Mouse (Mus musculus) embryonic facial prominence, embryonic 13.5 days (tissue): ENCODE data around the gene Armc12. TPM values are rescaled to one million over a fixed set of nuclear protein-coding genes. Genes with fewer than 3 reads are reported as not detected.

Source experiments
- ATAC-seq: fragments of 200-750 bp; cut with Nextera tagmentation; 2 replicates; pipeline ENCODE4 v1.8.0; 2017; ENCODE audit warnings: low read depth; ENCODE audit not compliant: insufficient number of reproducible peaks, insufficient read depth, low FRiP score, low TSS enrichment
- H3K27ac ChIP-seq: fragments of 300-500 bp; sonication (generic); 2 replicates; pipeline ENCODE4 v1.5.1; 2015; ENCODE audit warnings: moderate library complexity, mild to moderate bottlenecking, inconsistent platforms
- H3K27me3 ChIP-seq: fragments of 300-500 bp; sonication (generic); 2 replicates; pipeline ENCODE4 v1.6.1; 2015; ENCODE audit warnings: mild to moderate bottlenecking, inconsistent platforms
- H3K36me3 ChIP-seq: fragments of 300-500 bp; sonication (generic); 2 replicates; pipeline ENCODE4 v1.6.1; 2015; ENCODE audit warnings: mild to moderate bottlenecking, inconsistent platforms
- H3K4me1 ChIP-seq: fragments of 300-500 bp; sonication (generic); 2 replicates; pipeline ENCODE4 v1.6.1; 2015; ENCODE audit warnings: inconsistent platforms
- H3K4me2 ChIP-seq: fragments of 300-500 bp; sonication (generic); 2 replicates; pipeline ENCODE4 v1.6.1; 2015; ENCODE audit warnings: moderate library complexity, mild to moderate bottlenecking, inconsistent platforms
- H3K4me3 ChIP-seq: fragments of 300-500 bp; sonication (generic); 2 replicates; pipeline ENCODE4 v1.5.1; 2015; ENCODE audit warnings: mild to moderate bottlenecking, inconsistent platforms
- H3K9ac ChIP-seq: fragments of 300-500 bp; sonication (generic); 2 replicates; pipeline ENCODE4 v1.6.1; 2015; ENCODE audit warnings: mild to moderate bottlenecking, inconsistent platforms
- H3K9me3 ChIP-seq: fragments of 300-500 bp; sonication (generic); 2 replicates; pipeline ENCODE4 v1.6.1; 2016; ENCODE audit warnings: inconsistent platforms
- WGBS: fragments of 180-500 bp; shearing (Covaris S2); methylation state at CpG from one replicate; pipeline ENCODE4 v1.1.7; 2015; ENCODE audit warnings: mixed read lengths; 5-methylcytosine and 5-hydroxymethylcytosine counted together
- polyA plus RNA-seq: library from polyadenylated mRNA; unstranded; fragments of >200 nt; fragmentation: Nextera tagmentation; extraction: Ambion mirVana; gene quantifications from 2 replicates; pipeline ENCODE4 v1.2.1, GENCODE M21; 2015

Gene Armc12
- not detected in 2 replicates for polyA plus RNA-seq

DNA sequence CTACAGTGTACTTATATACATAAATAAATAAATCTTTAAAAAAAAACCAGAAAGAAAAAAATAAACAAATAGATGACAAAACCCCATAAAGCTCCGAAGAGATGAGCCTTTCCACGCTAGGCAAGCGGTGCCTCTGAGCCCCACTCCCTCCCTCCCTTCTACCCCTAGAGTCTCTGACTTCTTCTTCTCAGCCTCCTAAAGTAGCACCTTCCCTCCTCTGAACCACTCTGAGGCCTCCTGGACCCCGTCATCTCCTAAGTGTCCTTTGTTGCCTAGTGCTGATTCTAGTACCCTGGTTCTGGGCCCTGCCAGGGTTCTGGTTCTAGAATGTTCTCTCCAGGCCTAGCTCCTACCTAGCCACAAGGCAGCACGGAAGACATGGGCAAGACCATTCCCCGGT lies at the start of gene Armc12:
Armc12 (plus strand) TSS at position 301 of the 400 bp plus-strand sequence.
- peak within 1 kb of the TSS; percentile 34 for H3K4me2 ChIP-seq
- 81% methylated on average over 6 of the region's 6 CpGs for WGBS

GRCm38 (mm10) chr17:28484704-28485445 lies 45.7 kb upstream of the Armc12 start:
- Histone ChIP-seq H3K27me3 (no peaks in the 10 kb centered on the region), H3K27ac (peak overlapping the region; percentile 84; the same call in 1 of the 2 replicates), H3K9ac (peak overlapping the region; percentile 86), H3K4me3 (peak overlapping the region; percentile 89), H3K4me2 (peak overlapping the region; percentile 71), H3K36me3 (no peaks in the 10 kb centered on the region), H3K4me1 (peaks cover 17% of the 10 kb centered on the region), H3K9me3 (no peaks in the 10 kb centered on the region)
- ATAC-seq = no peak
- 5% methylated on average over 30 of the region's 30 CpGs for WGBS

More for the DNA sequence above, at the start of gene Armc12:
- no peak for ATAC-seq
- Histone ChIP-seq H3K4me1 (peaks cover 16% of the 10 kb centered on the region), H3K27ac (no peak within 1 kb of the TSS; the same call in 1 of the 2 replicates), H3K4me3 (no peak within 1 kb of the TSS), H3K36me3 (no peaks in the 10 kb centered on the region), H3K9ac (peak within 1 kb of the TSS; percentile 36; the same call in 1 of the 2 replicates), H3K9me3 (no peaks in the 10 kb centered on the region), H3K27me3 (no peaks in the 10 kb centered on the region)

DNA sequence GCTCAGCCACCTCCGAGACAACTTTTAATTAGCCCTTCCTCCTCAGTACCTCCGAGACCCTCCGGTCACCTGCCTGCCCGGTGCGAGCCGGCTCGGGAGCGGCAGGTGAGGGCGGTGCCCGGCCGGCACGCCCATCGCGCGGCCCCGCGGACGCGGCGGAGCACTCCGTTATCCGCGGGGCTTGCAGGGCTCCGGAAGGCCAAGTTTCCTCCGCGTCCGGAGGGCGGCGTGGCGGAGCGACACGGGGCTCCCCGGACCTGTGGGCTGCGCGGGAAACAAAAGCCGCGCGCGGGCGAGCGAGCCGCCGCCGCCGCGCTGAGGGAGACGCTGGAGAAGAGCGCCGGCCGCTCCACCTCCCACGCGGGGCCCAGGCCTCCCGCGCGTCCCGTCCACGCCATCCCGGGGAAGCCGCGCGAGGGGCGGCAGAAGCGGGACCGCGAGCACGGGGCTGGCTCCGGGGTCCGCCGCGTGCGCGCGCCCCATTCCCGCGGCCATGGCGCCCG lies 45.1 kb upstream of the Armc12 start:
- Histone ChIP-seq H3K4me3 (peak overlapping the region; percentile 89), H3K27ac (peak overlapping the region; percentile 84), H3K9ac (peak overlapping the region; percentile 86), H3K27me3 (no peaks in the 10 kb centered on the region), H3K9me3 (no peaks in the 10 kb centered on the region), H3K4me2 (peak overlapping the region; percentile 71), H3K4me1 (peaks cover 17% of the 10 kb centered on the region), H3K36me3 (no peaks in the 10 kb centered on the region)
- WGBS = under 1% methylated on average over 74 of the region's 77 CpGs
- peak; percentile 23 for ATAC-seq

DNA sequence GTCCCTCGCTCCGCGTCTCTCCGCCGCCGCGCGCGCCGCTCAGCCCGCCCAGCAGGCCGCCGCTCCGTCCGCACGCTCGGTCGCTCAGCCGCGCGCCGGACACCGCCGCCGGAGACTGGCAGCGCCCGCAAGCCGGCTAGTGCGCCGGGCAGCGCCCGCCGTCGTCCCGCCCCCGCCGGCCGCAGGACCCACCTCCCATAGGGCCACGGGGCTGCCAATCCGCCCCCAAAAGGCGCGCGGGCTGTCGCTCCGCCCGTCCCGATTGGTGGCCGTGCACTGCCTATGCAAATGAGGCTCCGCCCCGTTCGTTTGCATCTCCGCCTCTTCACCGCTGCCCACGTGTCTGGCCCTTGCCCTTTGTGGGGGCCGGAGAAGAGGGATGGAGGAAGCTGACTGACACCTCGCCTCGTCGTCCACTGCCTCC lies 44.6 kb upstream of the Armc12 start:
- peak overlapping the region; percentile 86 for H3K9ac ChIP-seq
- no peaks in the 10 kb centered on the region for H3K36me3 ChIP-seq
- under 1% methylated on average over 58 of the region's 58 CpGs for WGBS
- peaks cover 18% of the 10 kb centered on the region for H3K4me1 ChIP-seq
- ATAC-seq = peak; percentile 99
- H3K9me3 ChIP-seq = no peaks in the 10 kb centered on the region
- peak overlapping the region; percentile 71 for H3K4me2 ChIP-seq
- H3K4me3 ChIP-seq = peak overlapping the region; percentile 89
- no peaks in the 10 kb centered on the region for H3K27me3 ChIP-seq
- peak overlapping the region; percentile 84 for H3K27ac ChIP-seq

GRCm38 (mm10) chr17:28486720-28487119 lies 43.9 kb upstream of the Armc12 start:
- no peak overlapping the region for H3K9ac ChIP-seq
- H3K4me3 ChIP-seq = peak overlapping the region; percentile 89; the same call in 1 of the 2 replicates
- no peak overlapping the region for H3K27ac ChIP-seq
- 80% methylated on average over 6 of the region's 6 CpGs for WGBS
- H3K4me2 ChIP-seq = peak overlapping the region; percentile 71; the same call in 1 of the 2 replicates
- ATAC-seq = no peak
- H3K9me3 ChIP-seq = no peaks in the 10 kb centered on the region
- no peaks in the 10 kb centered on the region for H3K27me3 ChIP-seq
- peaks cover 26% of the 10 kb centered on the region for H3K4me1 ChIP-seq
- no peaks in the 10 kb centered on the region for H3K36me3 ChIP-seq

GRCm38 (mm10) chr17:28487584-28488257 lies 42.9 kb upstream of the Armc12 start:
- WGBS = 92% methylated on average over 18 of the region's 18 CpGs
- Histone ChIP-seq H3K9ac (no peak overlapping the region), H3K4me1 (peaks cover 25% of the 10 kb centered on the region), H3K36me3 (no peaks in the 10 kb centered on the region), H3K9me3 (no peaks in the 10 kb centered on the region), H3K27ac (no peak overlapping the region), H3K4me2 (no peak overlapping the region), H3K27me3 (no peaks in the 10 kb centered on the region), H3K4me3 (no peak overlapping the region)
- ATAC-seq = no peak

- H3K4me1 ChIP-seq = peaks cover 24% of the 10 kb centered on the region
- H3K27me3 ChIP-seq = no peaks in the 10 kb centered on the region
- H3K9ac ChIP-seq = no peak overlapping the region
- WGBS = 69% methylated on average over 7 of the region's 7 CpGs
- H3K4me3 ChIP-seq = no peak overlapping the region
- H3K9me3 ChIP-seq = no peaks in the 10 kb centered on the region
- H3K36me3 ChIP-seq = no peaks in the 10 kb centered on the region
- no peak overlapping the region for H3K4me2 ChIP-seq
- H3K27ac ChIP-seq = no peak overlapping the region
- ATAC-seq = no peak
These were observed 42.2 kb upstream of the Armc12 start for GRCm38 (mm10) chr17:28488258-28489013.

DNA sequence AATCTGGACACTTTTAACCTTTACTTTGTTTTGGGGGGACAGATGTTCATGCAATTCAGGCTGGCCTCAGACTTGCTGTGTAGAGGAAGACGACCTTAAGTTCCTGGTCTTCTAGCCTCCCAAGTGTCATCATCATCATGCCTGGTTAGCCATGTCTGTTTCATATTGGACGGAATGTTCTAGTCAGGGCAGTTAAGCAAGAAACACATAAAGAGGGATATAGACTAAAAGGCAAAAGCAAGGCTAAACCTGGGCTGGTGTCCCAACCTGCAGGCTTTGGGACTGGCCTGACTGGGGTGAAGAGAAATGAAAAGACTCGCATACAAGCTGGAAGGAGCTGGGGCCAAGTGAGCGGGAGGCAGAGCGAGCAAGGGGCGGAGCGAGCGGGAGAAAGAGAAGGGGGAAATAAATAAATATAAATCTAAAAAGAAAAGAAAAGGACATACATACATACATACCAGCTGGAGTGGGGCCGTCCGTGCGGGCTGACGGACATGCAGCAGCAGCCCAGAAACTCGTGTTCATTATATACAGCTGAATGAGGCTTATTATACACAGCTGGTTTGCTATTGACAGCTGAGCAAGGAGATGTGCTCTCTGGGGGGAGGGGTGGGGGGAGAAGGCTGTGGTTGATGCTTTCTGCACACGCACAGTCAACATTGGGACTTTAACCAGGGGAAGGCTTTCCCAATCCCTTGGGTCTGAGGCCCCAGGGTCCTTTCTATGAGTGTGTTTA lies 39.4 kb upstream of the Armc12 start:
- Histone ChIP-seq H3K27me3 (no peaks in the 10 kb centered on the region), H3K27ac (no peak overlapping the region), H3K4me1 (peaks cover 13% of the 10 kb centered on the region), H3K9me3 (no peaks in the 10 kb centered on the region), H3K36me3 (no peaks in the 10 kb centered on the region), H3K9ac (no peak overlapping the region), H3K4me3 (no peak overlapping the region), H3K4me2 (peak overlapping the region; percentile 12; the same call in 1 of the 2 replicates)
- WGBS = 58% methylated on average over 14 of the region's 14 CpGs
- ATAC-seq = no peak

GRCm38 (mm10) chr17:28495832-28496231 lies 34.8 kb upstream of the Armc12 start:
- Histone ChIP-seq H3K27ac (no peak overlapping the region), H3K4me1 (peaks cover 10% of the 10 kb centered on the region; the same call in 1 of the 2 replicates), H3K36me3 (no peaks in the 10 kb centered on the region), H3K9ac (no peak overlapping the region), H3K27me3 (no peaks in the 10 kb centered on the region), H3K9me3 (0 out of 2 replicates have a peak, but pooled peaks cover 5% of the 10 kb centered on the region), H3K4me3 (no peak overlapping the region), H3K4me2 (no peak overlapping the region)
- WGBS = 91% methylated on average over 8 of the region's 8 CpGs
- ATAC-seq = no peak

- no peaks in the 10 kb centered on the region for H3K4me1 ChIP-seq
- H3K36me3 ChIP-seq = no peaks in the 10 kb centered on the region
- H3K27me3 ChIP-seq = no peaks in the 10 kb centered on the region
- H3K9ac ChIP-seq = no peak overlapping the region
- H3K4me3 ChIP-seq = no peak overlapping the region
- H3K4me2 ChIP-seq = no peak overlapping the region
- no peak overlapping the region for H3K27ac ChIP-seq
- 0 out of 2 replicates have a peak, but pooled peaks cover 5% of the 10 kb centered on the region for H3K9me3 ChIP-seq
- ATAC-seq = no peak
- 74% methylated on average over 2 of the region's 2 CpGs for WGBS
These were observed 31.4 kb upstream of the Armc12 start for GRCm38 (mm10) chr17:28499190-28499589.
